Mouse (Mus musculus): ENCODE data around the gene Otop3. TPM values are rescaled to one million over a fixed set of nuclear protein-coding genes. Genes with fewer than 3 reads are reported as not detected.

Otop3 gene
- 0.78 and 0.80 TPM in 2 replicates for polyA plus RNA-seq (2015; fragmentation: Nextera tagmentation; extraction: Ambion mirVana)

DNA sequence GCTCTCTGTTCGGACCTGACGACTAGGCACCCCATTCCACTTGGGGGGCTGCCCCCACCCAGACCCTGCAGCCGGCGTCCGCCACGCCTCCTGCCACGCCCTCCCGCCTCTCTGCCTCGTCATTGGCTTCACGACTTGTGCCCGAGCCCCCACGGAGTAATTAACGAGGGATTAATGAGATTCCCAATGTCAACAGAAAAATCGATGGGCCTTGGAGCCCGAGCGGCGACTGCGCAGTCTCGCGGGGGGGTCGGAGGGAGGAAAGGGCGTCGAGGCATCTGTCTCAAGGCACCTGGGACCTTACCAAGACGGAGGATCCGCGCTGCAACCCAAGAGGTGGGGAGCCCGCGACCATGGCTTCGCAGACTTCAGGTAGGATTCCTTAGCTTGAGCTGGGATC is at the start of gene Otop3:
Gene Otop3, plus strand, starts transcription at position 201 of the 400 bp plus-strand sequence.
- H3K4me1 ChIP-seq (ENCODE audit: control insufficient read depth, insufficient read depth, low read length) = no peaks in the 10 kb centered on the region; the same call in 1 of the 2 replicates
- peak within 1 kb of the TSS; percentile 47 for H3K9ac ChIP-seq (ENCODE audit: low read depth, low read length)
- H3K9me3 ChIP-seq (replicated peaks; ENCODE audit: control insufficient read depth, low read length, poor library complexity, severe bottlenecking) = no peaks in the 10 kb centered on the region
- H3K4me2 ChIP-seq (ENCODE audit: low read length) = peak within 1 kb of the TSS; percentile 63
- no peak within 1 kb of the TSS for H3K27ac ChIP-seq (ENCODE audit: low read length)
- H3K4me3 ChIP-seq (ENCODE audit: low read depth, low read length) = peak within 1 kb of the TSS; percentile 31
- 3% methylated on average over 29 of the region's 29 CpGs for WGBS
- peaks cover 16% of the 10 kb centered on the region; the same call in 1 of the 2 replicates for H3K27me3 ChIP-seq (ENCODE audit: control insufficient read depth, insufficient read depth, low read depth, low read length)
- ATAC-seq = no peak
- no peaks in the 10 kb centered on the region for H3K36me3 ChIP-seq (ENCODE audit: control insufficient read depth, insufficient read depth, low read length)

DNA sequence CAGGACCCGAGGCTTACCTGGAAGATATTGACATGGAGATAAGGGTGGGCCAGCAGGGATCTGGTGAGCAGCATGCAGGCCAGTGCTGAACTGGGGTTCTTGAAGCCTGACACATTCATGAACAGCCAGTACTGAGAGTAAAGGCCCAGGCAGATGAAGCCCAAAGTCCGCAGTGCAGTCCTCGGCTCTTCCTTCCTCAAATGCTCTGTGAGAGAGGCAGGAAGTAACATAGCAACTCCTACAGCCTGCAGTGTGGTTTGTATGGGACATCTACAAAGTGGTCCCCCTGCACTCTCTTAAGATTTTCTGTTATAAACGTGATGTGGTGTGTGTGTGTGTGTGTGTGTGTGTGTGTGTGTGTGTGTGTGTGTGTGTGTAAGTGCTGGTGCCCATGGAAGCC is 49.2 kb upstream of the Otop3 start:
- WGBS = 67% methylated on average over 4 of the region's 4 CpGs
- Histone ChIP-seq H3K27me3 (ENCODE audit: control insufficient read depth, insufficient read depth, low read depth, low read length) (no peaks in the 10 kb centered on the region), H3K9ac (ENCODE audit: low read depth, low read length) (0 out of 2 replicates have a peak overlapping the region, but pooled peaks have one; percentile 10), H3K4me1 (ENCODE audit: control insufficient read depth, insufficient read depth, low read length) (peaks cover 3% of the 10 kb centered on the region; the same call in 1 of the 2 replicates), H3K27ac (ENCODE audit: low read length) (no peak overlapping the region), H3K4me2 (ENCODE audit: low read length) (no peak overlapping the region), H3K36me3 (ENCODE audit: control insufficient read depth, insufficient read depth, low read length) (no peaks in the 10 kb centered on the region), H3K9me3 (replicated peaks; ENCODE audit: control insufficient read depth, low read length, poor library complexity, severe bottlenecking) (no peaks in the 10 kb centered on the region), H3K4me3 (ENCODE audit: low read depth, low read length) (no peak overlapping the region)
- ATAC-seq = no peak

DNA sequence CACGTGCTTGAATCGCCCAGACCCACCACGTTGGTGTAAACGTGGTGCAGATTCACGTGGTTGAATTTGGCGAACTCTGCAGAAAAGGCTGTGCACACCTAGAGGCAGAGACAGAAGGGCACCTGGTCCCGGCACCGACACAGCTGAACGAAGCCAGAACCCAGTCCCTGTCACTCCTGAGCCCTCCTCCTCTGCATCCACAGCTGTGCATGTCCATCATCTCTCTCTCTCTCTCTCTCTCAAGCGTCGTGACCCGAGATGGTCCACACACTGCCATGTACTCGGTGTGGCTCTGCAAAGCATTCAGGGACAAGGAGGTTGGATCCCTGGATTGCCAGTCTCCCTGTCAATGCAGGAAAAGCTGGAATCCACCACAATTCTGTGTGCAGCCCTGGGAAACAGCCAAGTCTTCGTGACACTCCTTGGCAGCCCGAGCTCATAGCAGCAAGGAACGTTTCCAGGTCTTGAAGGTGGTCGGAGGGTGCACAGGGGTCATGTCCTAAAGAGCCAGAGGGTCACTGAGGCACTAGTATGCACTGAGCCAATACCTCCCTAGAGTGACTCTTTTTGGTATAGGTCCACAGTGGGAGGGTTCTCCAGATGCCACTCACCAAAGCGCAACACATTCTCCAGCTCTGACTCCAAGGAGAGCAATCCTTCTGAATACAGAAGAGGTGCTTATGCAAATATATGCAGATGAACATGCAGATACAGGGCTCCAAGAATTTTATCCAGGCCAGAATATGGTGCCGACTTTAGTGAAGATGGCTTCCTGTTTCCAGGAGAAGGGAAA is 48.1 kb upstream of the Otop3 start:
- Histone ChIP-seq H3K4me1 (ENCODE audit: control insufficient read depth, insufficient read depth, low read length) (peaks cover 3% of the 10 kb centered on the region; the same call in 1 of the 2 replicates), H3K4me2 (ENCODE audit: low read length) (no peak overlapping the region), H3K9me3 (replicated peaks; ENCODE audit: control insufficient read depth, low read length, poor library complexity, severe bottlenecking) (no peaks in the 10 kb centered on the region), H3K27me3 (ENCODE audit: control insufficient read depth, insufficient read depth, low read depth, low read length) (no peaks in the 10 kb centered on the region), H3K36me3 (ENCODE audit: control insufficient read depth, insufficient read depth, low read length) (no peaks in the 10 kb centered on the region), H3K9ac (ENCODE audit: low read depth, low read length) (0 out of 2 replicates have a peak overlapping the region, but pooled peaks have one; percentile 6), H3K27ac (ENCODE audit: low read length) (peak overlapping the region; percentile 41; the same call in 1 of the 2 replicates), H3K4me3 (ENCODE audit: low read depth, low read length) (no peak overlapping the region)
- no peak for ATAC-seq
- WGBS = 69% methylated on average over 19 of the region's 19 CpGs

DNA sequence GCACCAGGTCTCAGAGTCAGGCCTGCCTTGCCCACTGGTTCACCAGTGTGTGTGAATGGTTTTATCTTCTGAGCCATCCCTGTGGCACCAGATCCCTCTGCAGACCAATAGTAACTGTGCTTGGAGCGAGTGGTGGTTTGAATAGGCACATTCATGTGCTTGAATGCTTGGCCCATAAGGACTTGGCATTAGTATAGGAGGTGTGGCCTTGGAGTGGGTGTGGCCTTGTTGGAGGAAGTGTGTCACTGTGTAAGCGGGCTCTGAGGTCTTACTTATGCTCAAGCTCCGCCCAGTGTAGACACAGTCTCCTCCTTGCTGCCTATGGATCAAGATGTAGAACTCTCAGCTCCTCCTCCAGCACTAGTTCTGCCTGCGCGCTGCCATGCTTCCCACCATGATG is 47.1 kb upstream of the Otop3 start:
- no peak overlapping the region for H3K4me3 ChIP-seq (ENCODE audit: low read depth, low read length)
- H3K27me3 ChIP-seq (ENCODE audit: control insufficient read depth, insufficient read depth, low read depth, low read length) = no peaks in the 10 kb centered on the region
- WGBS = 80% methylated on average over 5 of the region's 5 CpGs
- no peak for ATAC-seq
- no peaks in the 10 kb centered on the region for H3K36me3 ChIP-seq (ENCODE audit: control insufficient read depth, insufficient read depth, low read length)
- no peak overlapping the region for H3K9ac ChIP-seq (ENCODE audit: low read depth, low read length)
- no peaks in the 10 kb centered on the region for H3K9me3 ChIP-seq (replicated peaks; ENCODE audit: control insufficient read depth, low read length, poor library complexity, severe bottlenecking)
- peaks cover 3% of the 10 kb centered on the region; the same call in 1 of the 2 replicates for H3K4me1 ChIP-seq (ENCODE audit: control insufficient read depth, insufficient read depth, low read length)
- H3K4me2 ChIP-seq (ENCODE audit: low read length) = no peak overlapping the region
- H3K27ac ChIP-seq (ENCODE audit: low read length) = no peak overlapping the region

DNA sequence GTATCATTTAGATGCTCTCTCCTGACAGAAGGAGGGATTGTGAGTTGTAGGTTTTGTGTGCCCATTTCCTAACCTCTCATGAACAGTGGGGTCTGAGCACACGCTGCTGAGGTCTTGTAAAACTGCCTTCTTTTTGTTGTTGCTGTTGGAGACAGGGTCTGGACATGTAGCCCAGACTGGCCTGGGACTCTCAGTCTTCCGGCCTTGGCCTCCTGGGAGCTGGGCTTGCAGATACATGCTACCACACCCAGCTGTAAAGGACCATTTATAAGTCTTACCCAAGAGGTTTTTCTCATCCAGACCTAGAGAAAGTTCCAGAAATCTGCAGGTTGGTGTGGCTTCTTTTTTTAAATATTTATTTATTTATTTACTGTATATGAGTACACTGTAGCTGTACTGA is 46.2 kb upstream of the Otop3 start:
- Histone ChIP-seq H3K27me3 (ENCODE audit: control insufficient read depth, insufficient read depth, low read depth, low read length) (no peaks in the 10 kb centered on the region), H3K27ac (ENCODE audit: low read length) (no peak overlapping the region), H3K9me3 (replicated peaks; ENCODE audit: control insufficient read depth, low read length, poor library complexity, severe bottlenecking) (no peaks in the 10 kb centered on the region), H3K36me3 (ENCODE audit: control insufficient read depth, insufficient read depth, low read length) (no peaks in the 10 kb centered on the region), H3K9ac (ENCODE audit: low read depth, low read length) (no peak overlapping the region), H3K4me1 (ENCODE audit: control insufficient read depth, insufficient read depth, low read length) (peaks cover 3% of the 10 kb centered on the region; the same call in 1 of the 2 replicates), H3K4me3 (ENCODE audit: low read depth, low read length) (no peak overlapping the region), H3K4me2 (ENCODE audit: low read length) (no peak overlapping the region)
- ATAC-seq = no peak
- WGBS = 89% methylated on average over 2 of the region's 2 CpGs

DNA sequence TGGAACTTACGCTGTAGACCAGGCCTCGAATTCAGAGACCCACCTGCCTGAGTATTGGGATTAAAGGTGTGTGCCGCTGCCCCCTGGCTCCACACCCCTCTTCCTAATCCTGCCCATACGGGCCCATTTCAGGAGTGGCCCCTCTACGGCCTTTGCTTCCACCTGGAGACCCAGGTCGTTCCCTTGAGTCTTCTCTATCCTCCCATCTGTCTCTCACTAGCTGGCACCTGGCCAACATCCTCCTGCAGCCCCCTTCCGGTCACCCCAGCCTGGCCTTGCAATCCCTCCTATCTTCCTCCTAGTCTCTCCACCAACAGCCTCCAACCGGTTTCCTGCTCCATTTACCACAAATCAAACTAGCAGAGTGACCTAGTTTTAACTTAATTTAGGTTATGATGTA is 44.6 kb upstream of the Otop3 start:
- Histone ChIP-seq H3K9ac (ENCODE audit: low read depth, low read length) (no peak overlapping the region), H3K9me3 (replicated peaks; ENCODE audit: control insufficient read depth, low read length, poor library complexity, severe bottlenecking) (no peaks in the 10 kb centered on the region), H3K27me3 (ENCODE audit: control insufficient read depth, insufficient read depth, low read depth, low read length) (no peaks in the 10 kb centered on the region), H3K4me2 (ENCODE audit: low read length) (no peak overlapping the region), H3K27ac (ENCODE audit: low read length) (no peak overlapping the region), H3K4me3 (ENCODE audit: low read depth, low read length) (no peak overlapping the region), H3K36me3 (ENCODE audit: control insufficient read depth, insufficient read depth, low read length) (no peaks in the 10 kb centered on the region), H3K4me1 (ENCODE audit: control insufficient read depth, insufficient read depth, low read length) (peaks cover 3% of the 10 kb centered on the region; the same call in 1 of the 2 replicates)
- no peak for ATAC-seq
- 78% methylated on average over 8 of the region's 8 CpGs for WGBS

DNA sequence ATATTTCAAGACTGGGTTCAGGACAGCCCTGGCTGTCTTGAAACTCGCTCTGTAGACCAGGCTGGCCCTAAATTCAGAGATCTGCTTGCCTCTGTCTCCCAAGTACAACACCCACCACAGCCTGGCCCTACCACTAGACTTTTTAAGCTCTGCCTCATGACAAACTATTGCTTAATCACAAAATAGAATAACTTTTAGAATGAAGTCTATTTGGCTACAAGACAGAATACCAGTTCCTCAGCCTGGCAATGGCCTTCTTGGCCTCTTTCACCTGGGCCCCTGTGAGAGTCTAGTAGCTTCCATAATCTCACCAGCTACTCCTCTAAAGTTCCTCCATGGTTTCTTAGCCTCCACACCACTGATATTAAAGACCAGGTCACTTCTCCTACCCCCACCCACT is 44.2 kb upstream of the Otop3 start:
- Histone ChIP-seq H3K9me3 (replicated peaks; ENCODE audit: control insufficient read depth, low read length, poor library complexity, severe bottlenecking) (no peaks in the 10 kb centered on the region), H3K9ac (ENCODE audit: low read depth, low read length) (no peak overlapping the region), H3K4me2 (ENCODE audit: low read length) (no peak overlapping the region), H3K4me1 (ENCODE audit: control insufficient read depth, insufficient read depth, low read length) (peaks cover 3% of the 10 kb centered on the region; the same call in 1 of the 2 replicates), H3K27ac (ENCODE audit: low read length) (no peak overlapping the region), H3K36me3 (ENCODE audit: control insufficient read depth, insufficient read depth, low read length) (no peaks in the 10 kb centered on the region), H3K4me3 (ENCODE audit: low read depth, low read length) (no peak overlapping the region), H3K27me3 (ENCODE audit: control insufficient read depth, insufficient read depth, low read depth, low read length) (no peaks in the 10 kb centered on the region)
- 92% methylated on average over 1 of the region's 1 CpGs for WGBS
- ATAC-seq = no peak

DNA sequence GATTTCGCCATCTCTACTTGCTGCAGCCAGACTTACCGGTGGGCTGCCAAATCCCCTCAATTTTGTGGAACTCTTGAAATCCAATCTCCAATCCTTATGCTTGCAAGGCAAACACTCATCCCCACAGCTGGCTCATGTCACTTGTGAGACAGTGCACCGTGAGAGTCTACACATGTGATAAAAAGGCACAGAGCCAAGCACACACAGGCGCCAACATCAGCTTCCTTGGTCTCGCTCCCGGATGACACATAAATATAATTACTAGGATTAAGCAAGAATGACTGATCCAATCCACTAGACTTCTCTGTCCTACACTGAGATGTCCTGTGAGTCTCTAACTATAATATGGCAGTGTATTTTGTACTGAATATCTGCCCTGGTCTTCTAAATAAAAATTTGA is 43.6 kb upstream of the Otop3 start:
- 80% methylated on average over 6 of the region's 6 CpGs for WGBS

DNA sequence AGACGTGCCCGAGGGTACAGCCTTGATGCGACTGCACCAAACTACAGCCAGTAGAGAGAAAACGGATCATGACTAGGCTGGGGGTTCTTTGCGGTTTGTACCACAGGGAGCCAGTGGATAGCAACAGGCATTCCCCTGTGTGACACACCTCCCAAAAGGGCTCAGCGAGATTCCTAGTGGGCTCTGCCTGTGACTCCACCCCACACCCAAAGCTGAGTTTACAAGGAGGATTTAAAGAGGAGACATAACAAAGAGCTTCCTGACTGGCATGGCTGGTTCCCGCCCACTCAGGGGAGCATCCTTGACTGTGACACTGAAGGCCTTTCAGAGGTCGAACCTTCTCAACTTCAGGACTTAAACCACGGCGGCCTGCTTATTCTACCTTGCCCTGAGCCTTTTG is 43.0 kb upstream of the Otop3 start:
- 79% methylated on average over 10 of the region's 10 CpGs for WGBS
- Histone ChIP-seq H3K27me3 (ENCODE audit: control insufficient read depth, insufficient read depth, low read depth, low read length) (no peaks in the 10 kb centered on the region), H3K4me3 (ENCODE audit: low read depth, low read length) (no peak overlapping the region), H3K9ac (ENCODE audit: low read depth, low read length) (no peak overlapping the region), H3K27ac (ENCODE audit: low read length) (no peak overlapping the region), H3K9me3 (replicated peaks; ENCODE audit: control insufficient read depth, low read length, poor library complexity, severe bottlenecking) (no peaks in the 10 kb centered on the region), H3K4me2 (ENCODE audit: low read length) (no peak overlapping the region), H3K4me1 (ENCODE audit: control insufficient read depth, insufficient read depth, low read length) (peaks cover 2% of the 10 kb centered on the region; the same call in 1 of the 2 replicates), H3K36me3 (ENCODE audit: control insufficient read depth, insufficient read depth, low read length) (no peaks in the 10 kb centered on the region)
- no peak for ATAC-seq

More for the DNA sequence above, 43.6 kb upstream of the Otop3 start:
- ATAC-seq = no peak
- Histone ChIP-seq H3K9me3 (replicated peaks; ENCODE audit: control insufficient read depth, low read length, poor library complexity, severe bottlenecking) (no peaks in the 10 kb centered on the region), H3K36me3 (ENCODE audit: control insufficient read depth, insufficient read depth, low read length) (no peaks in the 10 kb centered on the region), H3K4me1 (ENCODE audit: control insufficient read depth, insufficient read depth, low read length) (peaks cover 3% of the 10 kb centered on the region; the same call in 1 of the 2 replicates), H3K27ac (ENCODE audit: low read length) (no peak overlapping the region), H3K4me2 (ENCODE audit: low read length) (no peak overlapping the region), H3K9ac (ENCODE audit: low read depth, low read length) (no peak overlapping the region), H3K27me3 (ENCODE audit: control insufficient read depth, insufficient read depth, low read depth, low read length) (no peaks in the 10 kb centered on the region), H3K4me3 (ENCODE audit: low read depth, low read length) (no peak overlapping the region)
